Mouse (Mus musculus) lung, adult 2 months (tissue): ENCODE measurements at regions not wholly inside any gene's neighbourhood (a gene's known extent, or its start where the extent isn't known, plus 50 kb on each side); places are given as distances from the start of the nearest gene placed in this dataset.

Experiments used
- DNase-seq: peaks from one replicate; pipeline ENCODE4 v3.0.0; 2022
- H3K4me1 ChIP-seq: fragments of 200-500 bp; 2 replicates; pipeline ENCODE4 v1.6.1; 2011; ENCODE audit warnings: low read length; ENCODE audit not compliant: control insufficient read depth, insufficient read depth
- H3K4me3 ChIP-seq: fragments of 200-500 bp; replicated peaks from 2 replicates; pipeline ENCODE3; 2011; ENCODE audit warnings: low read depth, mild to moderate bottlenecking, control low read depth, low read length; ENCODE audit errors: extremely low read depth
- CTCF ChIP-seq: fragments of 200-500 bp; IDR thresholded peaks from 2 replicates; pipeline ENCODE4 v1.5.1; 2011; ENCODE audit warnings: mild to moderate bottlenecking, low read length, control low read depth; ENCODE audit not compliant: insufficient read depth
- POLR2A ChIP-seq: fragments of 200-500 bp; IDR thresholded peaks from 2 replicates; pipeline ENCODE4 v1.6.1; 2011; ENCODE audit warnings: low read depth, mild to moderate bottlenecking, control low read depth, low read length, borderline replicate concordance; ENCODE audit errors: extremely low read depth
- WGBS: fragments of 180-500 bp; shearing (Covaris S2); methylation state at CpG from one replicate; pipeline ENCODE4 v1.1.7; 2018; 5-methylcytosine and 5-hydroxymethylcytosine counted together

DNA sequence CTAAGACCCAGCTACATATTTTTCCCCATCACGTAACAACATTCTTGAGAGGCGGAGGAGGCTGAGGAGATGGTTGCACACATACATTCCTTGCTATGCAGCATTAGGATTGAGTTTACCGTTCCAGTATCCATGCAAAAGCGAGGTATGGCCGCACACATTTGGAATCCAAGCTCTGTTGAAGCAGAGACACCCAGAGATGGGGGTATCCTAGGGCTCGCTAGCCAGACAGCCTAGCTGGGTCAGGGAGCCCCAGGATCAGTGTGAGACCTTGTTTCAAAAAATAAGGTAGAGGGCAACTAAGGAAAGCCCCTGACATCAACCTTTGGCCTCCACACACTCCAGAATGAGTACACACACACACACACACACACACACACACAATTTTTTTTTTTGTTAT, 224.7 kb upstream of the Klf3 start:
- Histone ChIP-seq H3K4me1 (peaks cover 5% of the 10 kb centered on the region), H3K4me3 (no peak overlapping the region)
- DNase-seq, result no peak
- TF ChIP-seq POLR2A, result no peak
- TF ChIP-seq CTCF, result no peak
- 97% methylated on average over 6 of the region's 6 CpGs for WGBS

- no peak for DNase-seq
- no peak for TF ChIP-seq CTCF
- TF ChIP-seq POLR2A, result no peak
- 59% methylated on average over 5 of the region's 5 CpGs for WGBS
- H3K4me3 ChIP-seq, result no peak overlapping the region
- H3K4me1 ChIP-seq, result peaks cover 5% of the 10 kb centered on the region
Observed at GRCm38 (mm10) chr5:64579086-64579485, 224.1 kb upstream of the Klf3 start.

DNA sequence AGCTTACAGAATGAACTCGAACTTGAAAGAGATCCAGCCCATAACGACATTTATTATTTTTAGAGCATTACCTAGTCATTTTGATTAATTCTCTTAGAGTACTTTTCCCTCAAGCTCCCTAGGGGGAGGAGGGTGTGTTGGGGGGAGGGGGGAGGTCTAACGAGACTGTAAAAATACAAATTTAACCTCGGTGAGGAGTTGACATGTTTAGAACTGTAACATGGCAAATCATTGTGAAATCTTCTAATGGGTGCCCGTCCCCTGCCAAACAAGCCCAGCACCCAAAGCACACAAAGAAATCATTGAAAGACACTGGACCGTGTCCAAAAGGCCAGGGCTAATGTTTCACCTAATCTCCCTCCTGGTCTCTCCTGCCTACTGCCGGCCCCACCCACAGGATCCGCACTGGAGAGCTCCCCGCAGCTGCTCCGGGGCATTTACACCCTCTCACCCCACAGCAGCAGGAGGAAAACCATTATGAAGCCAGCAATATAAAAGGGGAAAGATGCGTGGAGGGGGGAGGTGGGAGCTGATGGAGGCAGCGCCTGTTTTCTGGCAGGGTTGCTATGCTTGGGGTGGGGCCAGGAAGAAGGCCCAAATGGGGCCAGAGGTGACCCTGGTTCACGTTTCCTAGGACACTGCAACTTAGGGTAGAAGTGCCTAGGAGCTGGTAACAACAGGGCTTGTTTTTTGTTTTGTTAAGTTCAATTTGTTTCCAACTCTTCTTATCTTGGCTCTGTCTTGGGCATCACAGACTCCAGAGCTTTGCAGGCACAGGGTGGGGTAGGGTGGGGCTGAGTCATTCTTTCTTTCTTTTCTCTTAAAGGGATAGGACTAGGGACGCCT, 223.5 kb upstream of the Klf3 start:
- 9% methylated on average over 14 of the region's 14 CpGs for WGBS
- DNase-seq, result peak; percentile 58
- H3K4me1 ChIP-seq, result peaks cover 5% of the 10 kb centered on the region
- TF ChIP-seq POLR2A (no peak), CTCF (no peak)
- no peak overlapping the region for H3K4me3 ChIP-seq

- TF ChIP-seq CTCF (no peak), POLR2A (no peak)
- WGBS, result 70% methylated on average over 3 of the region's 3 CpGs
- no peak for DNase-seq
- H3K4me3 ChIP-seq, result no peak overlapping the region
- peaks cover 5% of the 10 kb centered on the region for H3K4me1 ChIP-seq
Observed at GRCm38 (mm10) chr5:64580340-64580723, 222.9 kb upstream of the Klf3 start.

DNA sequence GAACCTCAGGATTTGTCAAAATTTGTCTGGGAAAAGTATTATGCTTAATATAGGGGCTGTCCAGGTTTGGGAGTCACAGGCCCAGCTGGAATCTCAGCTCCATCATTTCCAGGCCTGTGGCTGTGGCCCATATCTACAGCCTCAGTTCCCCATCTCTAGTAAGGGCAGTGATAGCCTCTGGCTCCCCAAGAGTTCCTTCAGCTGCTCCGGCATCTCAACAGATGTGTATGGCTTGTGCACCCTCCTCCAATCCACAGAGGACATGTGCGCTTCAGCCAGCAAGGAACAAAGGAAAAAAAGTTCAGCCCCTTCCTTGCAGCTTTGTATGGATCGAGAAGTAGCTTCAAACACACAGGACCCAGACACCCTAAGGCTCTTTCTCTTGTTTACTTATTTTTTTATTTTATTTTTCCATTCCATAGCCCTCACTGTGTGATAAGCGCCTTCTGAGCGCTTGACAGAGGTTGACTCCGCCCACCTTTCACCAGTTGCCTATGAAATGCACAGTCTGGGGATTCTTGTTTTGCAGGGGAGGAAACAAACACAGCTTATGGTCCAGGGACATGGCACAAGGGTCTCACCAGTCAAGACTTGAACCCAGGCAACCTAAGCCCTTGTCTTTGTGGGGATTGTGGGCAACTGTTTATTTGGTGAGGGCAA, 222.3 kb upstream of the Klf3 start:
- H3K4me1 ChIP-seq, result peaks cover 5% of the 10 kb centered on the region
- WGBS, result 81% methylated on average over 6 of the region's 6 CpGs
- no peak for DNase-seq

GRCm38 (mm10) chr5:64581461-64581860, 221.7 kb upstream of the Klf3 start:
- 60% methylated on average over 8 of the region's 8 CpGs for WGBS
- peaks cover 5% of the 10 kb centered on the region for H3K4me1 ChIP-seq
- no peak overlapping the region for H3K4me3 ChIP-seq
- DNase-seq, result no peak
- TF ChIP-seq CTCF (no peak), POLR2A (no peak)

More for the DNA sequence above, 222.3 kb upstream of the Klf3 start:
- H3K4me3 ChIP-seq, result no peak overlapping the region
- TF ChIP-seq CTCF (no peak), POLR2A (no peak)

DNA sequence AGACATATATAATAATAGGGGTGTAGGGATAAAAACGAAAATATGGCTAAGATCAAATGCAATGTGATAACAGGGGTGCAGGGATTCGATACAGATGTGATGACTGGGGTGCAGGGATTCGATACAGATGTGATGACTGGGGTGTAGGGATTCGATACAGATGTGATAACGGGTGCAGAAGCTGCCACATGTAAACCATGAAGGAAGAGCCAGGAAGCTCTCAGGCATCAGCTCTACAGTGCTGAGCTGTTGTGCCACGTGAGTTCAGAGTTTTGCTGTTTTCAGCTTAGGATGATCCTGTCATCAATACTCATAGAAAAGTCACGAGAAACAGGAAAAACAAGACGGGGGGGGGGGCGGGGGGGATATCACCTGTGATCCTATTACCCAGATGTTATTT, 221.2 kb upstream of the Klf3 start:
- TF ChIP-seq CTCF (no peak), POLR2A (no peak)
- Histone ChIP-seq H3K4me1 (peaks cover 5% of the 10 kb centered on the region; the same call in 1 of the 2 replicates), H3K4me3 (no peak overlapping the region)
- 75% methylated on average over 9 of the region's 9 CpGs for WGBS
- no peak for DNase-seq

- 59% methylated on average over 1 of the region's 1 CpGs for WGBS
- peaks cover 5% of the 10 kb centered on the region for H3K4me1 ChIP-seq
- TF ChIP-seq CTCF, result no peak
- no peak for TF ChIP-seq POLR2A
- DNase-seq, result no peak
- no peak overlapping the region for H3K4me3 ChIP-seq
Observed at GRCm38 (mm10) chr5:64584308-64584707, 218.9 kb upstream of the Klf3 start.

DNA sequence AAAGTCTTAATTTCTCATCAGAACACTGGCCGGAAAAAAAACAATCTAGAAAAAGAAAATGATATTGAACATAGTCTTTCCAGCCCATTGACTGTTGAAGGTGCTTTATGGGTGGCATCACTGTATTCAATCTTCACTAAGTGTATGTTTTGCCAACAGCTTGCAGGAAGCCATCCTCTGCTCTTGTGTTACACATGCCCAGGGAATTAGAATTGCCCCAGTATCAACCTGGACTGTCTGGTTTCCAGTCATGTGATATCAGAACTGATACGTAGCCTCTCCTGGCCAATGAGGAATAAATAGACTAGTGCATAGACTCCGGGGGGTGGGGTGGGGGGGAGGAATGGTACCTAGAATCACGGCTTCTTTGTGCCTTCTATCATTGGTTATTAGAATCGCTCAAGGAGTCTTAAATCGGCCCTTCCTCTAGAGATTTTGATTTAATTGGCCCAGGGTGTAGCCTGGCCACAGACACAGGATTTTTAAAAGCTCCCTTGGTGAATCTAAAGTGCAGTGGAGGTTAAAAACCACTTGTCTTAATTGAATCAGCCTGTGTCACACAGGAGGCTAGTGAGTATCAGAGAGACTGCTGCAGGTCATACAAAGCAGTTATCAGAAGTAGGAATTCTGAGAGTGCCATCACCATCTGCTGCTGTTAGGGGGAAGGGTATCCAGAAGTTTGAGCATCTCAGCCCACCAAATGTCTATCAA, 218.0 kb upstream of the Klf3 start:
- no peak for DNase-seq
- Histone ChIP-seq H3K4me1 (no peaks in the 10 kb centered on the region; the same call in 1 of the 2 replicates), H3K4me3 (no peak overlapping the region)
- no peak for TF ChIP-seq POLR2A
- TF ChIP-seq CTCF, result no peak
- 93% methylated on average over 6 of the region's 6 CpGs for WGBS
